Mouse (Mus musculus) embryonic fibroblast, embryonic 13.5 days (primary cell): ENCODE measurements at regions not wholly inside any gene's neighbourhood (a gene's known extent, or its start where the extent isn't known, plus 50 kb on each side); places are given as distances from the start of the nearest gene placed in this dataset.

Source experiments
- H3K27ac ChIP-seq: 2 replicates; pipeline ENCODE4 v1.5.1; 2012; ENCODE audit warnings: low read length, control low read depth, inconsistent platforms; ENCODE audit not compliant: insufficient read depth
- H3K4me1 ChIP-seq: 2 replicates; pipeline ENCODE4 v1.6.1; 2011; ENCODE audit warnings: low read length; ENCODE audit not compliant: control insufficient read depth, insufficient read depth
- H3K4me3 ChIP-seq: 2 replicates; pipeline ENCODE4 v1.5.1; 2011; ENCODE audit warnings: mild to moderate bottlenecking, control low read depth, low read length; ENCODE audit not compliant: insufficient read depth
- CTCF ChIP-seq: IDR thresholded peaks from 2 replicates; pipeline ENCODE4 v1.5.1; 2011; ENCODE audit warnings: mild to moderate bottlenecking, control low read depth, low read length, moderate library complexity, borderline replicate concordance; ENCODE audit not compliant: insufficient read depth
- POLR2A ChIP-seq: IDR thresholded peaks from 2 replicates; pipeline ENCODE4 v1.6.1; 2011; ENCODE audit warnings: low read depth, mild to moderate bottlenecking, control low read depth, low read length, moderate library complexity

DNA sequence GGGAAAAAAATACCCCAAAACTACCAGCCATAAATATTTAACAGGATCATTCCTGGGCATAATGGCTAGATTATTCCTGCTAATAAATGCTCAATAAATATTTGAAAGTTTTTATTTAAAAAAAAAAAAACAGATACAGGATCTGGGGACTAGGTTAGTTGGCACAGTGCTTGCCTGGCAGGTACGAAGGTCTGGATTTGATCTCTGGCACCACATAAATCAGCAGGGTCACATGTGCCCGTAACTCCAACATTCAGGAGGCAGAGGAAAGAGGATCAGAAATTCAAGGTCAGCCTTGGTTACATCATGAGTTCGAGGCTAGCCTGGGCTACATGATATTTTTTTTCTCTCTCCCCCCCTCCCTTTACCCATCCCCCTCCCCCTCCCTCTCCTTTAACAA, 248.5 kb downstream of the Atp23 start:
- Histone ChIP-seq H3K27ac (no peak overlapping the region), H3K4me3 (no peak overlapping the region), H3K4me1 (no peaks in the 10 kb centered on the region)
- no peak for TF ChIP-seq CTCF
- no peak for TF ChIP-seq POLR2A

DNA sequence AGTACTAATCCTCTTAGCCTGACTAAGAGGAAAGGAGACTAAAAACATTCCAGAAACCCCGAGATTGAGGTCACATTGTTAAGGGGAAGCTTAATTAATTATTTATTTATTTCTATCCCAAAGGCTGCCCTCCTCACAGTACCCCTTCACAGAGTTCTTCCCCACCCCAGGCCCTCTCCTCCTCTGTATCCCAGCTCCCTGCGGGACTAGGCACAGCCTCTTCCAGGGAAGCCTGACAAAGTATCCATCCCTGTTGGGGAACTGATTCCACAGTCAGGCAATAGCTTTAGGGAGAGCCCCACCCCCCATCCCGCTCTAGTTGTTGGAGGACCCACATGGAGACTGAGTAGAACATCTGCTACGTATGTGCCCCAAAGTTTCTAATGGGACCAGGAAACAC, 254.6 kb downstream of the Atp23 start:
- TF ChIP-seq POLR2A: no peak
- TF ChIP-seq CTCF: no peak
- Histone ChIP-seq H3K4me3 (no peak overlapping the region), H3K4me1 (0 out of 2 replicates have a peak, but pooled peaks cover 4% of the 10 kb centered on the region), H3K27ac (no peak overlapping the region)

DNA sequence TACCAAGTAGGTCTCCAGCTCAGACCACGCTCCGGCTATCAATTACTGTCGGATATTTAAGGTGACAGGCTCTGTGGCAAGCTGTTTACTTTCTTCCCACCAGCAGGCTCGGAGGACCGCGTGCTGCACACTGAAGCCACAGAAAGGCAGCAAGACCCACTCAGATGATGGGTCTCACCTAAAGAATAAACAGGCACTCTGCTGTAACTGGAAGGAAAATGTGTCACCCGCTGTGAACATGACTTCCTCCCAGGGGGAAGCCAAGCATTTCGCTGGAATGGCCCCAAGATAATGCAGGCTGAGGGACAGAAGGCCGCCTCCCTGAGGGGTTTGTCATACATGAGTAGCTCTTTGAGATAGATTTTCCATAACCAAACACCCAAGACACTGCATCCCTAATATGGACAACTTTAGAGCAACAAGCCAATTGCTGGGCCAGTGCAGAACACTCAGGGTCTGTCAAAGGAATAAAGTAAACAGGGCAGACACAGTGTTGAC, 259.3 kb downstream of the Atp23 start:
- no peak overlapping the region for H3K27ac ChIP-seq
- no peak overlapping the region for H3K4me3 ChIP-seq
- 0 out of 2 replicates have a peak, but pooled peaks cover 4% of the 10 kb centered on the region for H3K4me1 ChIP-seq
- TF ChIP-seq POLR2A: no peak
- TF ChIP-seq CTCF: no peak

- Histone ChIP-seq H3K4me3 (no peak overlapping the region), H3K27ac (no peak overlapping the region), H3K4me1 (no peaks in the 10 kb centered on the region)
- TF ChIP-seq CTCF (no peak), POLR2A (no peak)
Observed at GRCm38 (mm10) chr10:126634731-126635130, 266.4 kb downstream of the Atp23 start.

- no peak overlapping the region for H3K4me3 ChIP-seq
- H3K4me1 ChIP-seq: no peaks in the 10 kb centered on the region
- TF ChIP-seq POLR2A: no peak
- TF ChIP-seq CTCF: no peak
- H3K27ac ChIP-seq: no peak overlapping the region
Observed at GRCm38 (mm10) chr10:126628057-126628456, 273.1 kb downstream of the Atp23 start.

DNA sequence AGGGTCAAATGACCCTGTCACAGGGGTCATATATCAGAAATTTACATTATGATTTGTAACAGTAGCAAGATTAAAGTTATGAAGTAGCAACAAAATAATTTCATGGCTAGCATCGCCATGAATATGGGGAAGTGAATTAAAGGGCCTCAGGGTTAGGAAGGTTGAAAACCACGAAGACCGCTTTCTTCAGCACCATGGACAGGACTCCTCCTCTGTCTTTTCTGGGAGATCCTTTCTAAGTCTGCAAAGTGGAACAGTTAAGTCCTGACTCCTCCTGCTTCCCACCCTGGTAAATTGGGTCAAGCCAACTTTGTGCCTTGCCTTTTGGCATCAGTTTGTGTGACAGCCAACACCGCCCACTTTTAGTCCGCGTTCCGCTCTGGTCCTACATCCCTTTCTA, 275.7 kb downstream of the Atp23 start:
- TF ChIP-seq POLR2A (no peak), CTCF (no peak)
- Histone ChIP-seq H3K4me1 (no peaks in the 10 kb centered on the region), H3K27ac (no peak overlapping the region), H3K4me3 (no peak overlapping the region)

DNA sequence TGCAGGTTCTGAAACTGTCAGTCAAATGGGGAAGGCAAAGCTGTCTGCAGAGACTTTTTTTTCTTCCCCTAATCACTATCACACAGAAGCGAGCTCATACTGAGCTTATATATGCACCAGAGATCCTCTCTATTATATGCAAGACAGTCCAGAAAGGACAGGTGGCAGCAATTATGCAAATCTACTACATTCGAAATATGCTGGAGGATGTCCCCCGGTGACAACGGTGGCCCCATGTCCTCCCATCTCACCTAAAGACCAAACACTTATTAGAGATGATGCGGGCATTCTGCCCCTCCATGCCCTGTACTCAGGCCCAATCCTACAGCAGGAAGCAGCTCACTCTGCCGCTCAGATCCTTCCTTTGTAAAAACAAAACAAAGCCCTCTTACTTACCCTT, 280.4 kb downstream of the Atp23 start:
- TF ChIP-seq CTCF (no peak), POLR2A (no peak)
- H3K27ac ChIP-seq: no peak overlapping the region
- no peaks in the 10 kb centered on the region for H3K4me1 ChIP-seq
- no peak overlapping the region for H3K4me3 ChIP-seq

- Histone ChIP-seq H3K27ac (no peak overlapping the region), H3K4me1 (no peaks in the 10 kb centered on the region), H3K4me3 (no peak overlapping the region)
- TF ChIP-seq CTCF: no peak
- TF ChIP-seq POLR2A: no peak
Observed at GRCm38 (mm10) chr10:126619970-126620369, 281.2 kb downstream of the Atp23 start.

DNA sequence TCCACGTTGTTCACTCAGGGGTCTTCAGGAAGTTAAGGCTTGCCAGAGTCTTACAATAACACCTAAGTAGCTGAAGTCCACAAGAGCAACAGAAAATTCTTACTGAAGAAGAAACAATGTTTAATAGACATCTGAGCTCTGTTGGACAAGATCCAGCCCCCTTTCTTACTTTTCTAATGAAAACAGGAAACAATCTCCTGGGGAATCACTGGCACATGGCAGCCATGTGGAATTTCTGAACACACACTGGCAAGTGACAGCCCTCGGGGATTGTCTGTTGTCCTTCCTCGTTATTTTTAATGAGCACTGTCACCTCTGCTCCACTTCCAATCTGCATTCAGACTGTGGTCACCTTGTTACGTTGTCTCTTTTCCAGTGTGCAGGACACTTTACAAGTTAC, 288.9 kb downstream of the Atp23 start:
- peaks cover 3% of the 10 kb centered on the region; the same call in 1 of the 2 replicates for H3K4me1 ChIP-seq
- TF ChIP-seq CTCF (no peak), POLR2A (no peak)
- H3K27ac ChIP-seq: no peak overlapping the region
- H3K4me3 ChIP-seq: no peak overlapping the region

DNA sequence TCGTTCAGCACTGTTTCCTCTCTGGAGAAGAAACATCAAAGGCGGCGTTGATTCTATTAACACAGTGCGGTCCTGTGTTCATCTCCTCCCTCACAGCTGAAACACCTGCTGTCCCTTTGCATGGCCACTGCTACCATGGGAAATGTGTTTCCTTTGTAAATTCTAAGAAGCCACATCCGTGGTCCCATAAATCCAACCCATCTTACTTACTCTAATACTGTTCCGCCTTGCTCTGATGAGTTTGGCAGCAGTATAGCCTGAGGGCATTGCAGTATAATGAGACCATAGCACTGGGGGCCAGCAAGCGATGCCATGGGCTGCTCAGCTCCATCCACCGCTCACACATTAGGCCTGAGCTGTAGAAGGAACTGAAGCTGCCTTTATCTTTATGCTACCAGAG, 290.6 kb downstream of the Atp23 start:
- H3K4me1 ChIP-seq: peaks cover 3% of the 10 kb centered on the region; the same call in 1 of the 2 replicates
- no peak overlapping the region for H3K4me3 ChIP-seq
- no peak overlapping the region for H3K27ac ChIP-seq
- no peak for TF ChIP-seq POLR2A
- no peak for TF ChIP-seq CTCF

DNA sequence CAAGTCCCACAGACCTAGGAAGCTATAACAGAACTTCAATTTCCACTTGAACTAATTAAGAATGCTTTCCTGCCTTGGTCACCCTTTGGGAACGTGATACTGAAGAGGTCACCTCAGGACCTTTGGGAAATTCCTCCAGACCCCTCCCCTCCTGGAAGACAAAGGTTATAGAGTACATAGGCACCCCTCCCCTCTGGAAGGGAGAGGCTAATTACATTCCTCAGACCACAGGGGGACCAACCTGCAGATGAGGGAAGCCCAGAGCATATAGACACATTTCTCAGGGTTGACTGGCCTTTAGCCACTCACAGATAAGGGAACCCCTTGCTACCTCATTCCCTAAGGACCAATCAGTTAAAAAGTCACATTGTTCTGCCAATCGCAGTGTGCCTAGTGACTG, 301.5 kb downstream of the Atp23 start:
- H3K4me1 ChIP-seq: no peaks in the 10 kb centered on the region

More for the DNA sequence above, 301.5 kb downstream of the Atp23 start:
- H3K27ac ChIP-seq: no peak overlapping the region
- TF ChIP-seq CTCF (no peak), POLR2A (no peak)
- no peak overlapping the region for H3K4me3 ChIP-seq
